Mouse (Mus musculus) stomach, postnatal 0 days (tissue): Measurements from ENCODE around the gene Ddx52.

Experiments used
- CTCF ChIP-seq: IDR thresholded peaks from 2 replicates; pipeline ENCODE4 v1.5.1; 2016; ENCODE audit warnings: antibody characterized with exemption, low read depth, mild to moderate bottlenecking, moderate library complexity
- EP300 ChIP-seq: optimal IDR thresholded peaks from 2 replicates; pipeline ENCODE3; 2016; ENCODE audit warnings: antibody characterized with exemption

GRCm38 (mm10) chr11:84003986-84004385 is 62.1 kb downstream of the Ddx52 start:
- no peak for TF ChIP-seq CTCF
- TF ChIP-seq EP300 = no peak
